Mouse (Mus musculus) liver, embryonic 11.5 days (tissue): ENCODE measurements around the gene Gm42715. TPM values are rescaled to one million over a fixed set of nuclear protein-coding genes. Genes with fewer than 3 reads are reported as not detected.

Source experiments
- ATAC-seq: fragments of 200-750 bp; cut with Nextera tagmentation; replicated peaks from 2 replicates; pipeline ENCODE4 v1.8.0; 2017; ENCODE audit warnings: moderate number of reproducible peaks, mild to moderate bottlenecking, moderate TSS enrichment, moderate library complexity; ENCODE audit not compliant: low FRiP score
- DNase-seq: peaks from one replicate; pipeline ENCODE4 v3.0.0-alpha.2; 2017; ENCODE audit warnings: low spot score
- H3K27ac ChIP-seq: fragments of 300-500 bp; sonication (generic); 2 replicates; pipeline ENCODE4 v1.5.1; 2014; ENCODE audit warnings: mild to moderate bottlenecking, low read depth, low read length, control low read depth
- H3K27me3 ChIP-seq: fragments of 300-500 bp; sonication (generic); replicated peaks from 2 replicates; pipeline ENCODE4 v1.6.1; 2014; ENCODE audit warnings: low read length, mixed read lengths; ENCODE audit not compliant: control insufficient read depth, insufficient read depth
- H3K36me3 ChIP-seq: fragments of 300-500 bp; sonication (generic); 2 replicates; pipeline ENCODE4 v1.6.1; 2014; ENCODE audit warnings: mild to moderate bottlenecking, low read length, moderate library complexity, mixed read lengths; ENCODE audit not compliant: control insufficient read depth, insufficient read depth
- H3K4me1 ChIP-seq: fragments of 300-500 bp; sonication (generic); replicated peaks from 2 replicates; pipeline ENCODE4 v1.6.1; 2014; ENCODE audit warnings: low read length, mixed read lengths; ENCODE audit not compliant: control insufficient read depth, insufficient read depth
- H3K4me2 ChIP-seq: fragments of 300-500 bp; sonication (generic); 2 replicates; pipeline ENCODE4 v1.6.1; 2014; ENCODE audit warnings: mild to moderate bottlenecking, control low read depth, moderate library complexity
- H3K4me3 ChIP-seq: fragments of 300-500 bp; sonication (generic); 2 replicates; pipeline ENCODE4 v1.5.1; 2014; ENCODE audit warnings: low read depth, low read length, control low read depth
- H3K9ac ChIP-seq: fragments of 300-500 bp; sonication (generic); 2 replicates; pipeline ENCODE4 v1.6.1; 2014; ENCODE audit warnings: low read depth, low read length, control low read depth
- H3K9me3 ChIP-seq: fragments of 300-500 bp; sonication (generic); 2 replicates; pipeline ENCODE4 v1.6.1; 2016; ENCODE audit warnings: low read length, inconsistent platforms, mixed read lengths; ENCODE audit not compliant: control insufficient read depth
- WGBS: fragments of 180-500 bp; shearing (Covaris S2); extraction: QIAGEN DNeasy Blood & Tissue Kit; methylation state at CpG from one replicate; pipeline ENCODE4 v1.1.7; 2014; 5-methylcytosine and 5-hydroxymethylcytosine counted together
- microRNA-seq: library from miRNA; unstranded; fragments of <30 nt; microRNA quantifications from one replicate; pipeline ENCODE4, GENCODE M21; 2017; ENCODE audit warnings: borderline number of aligned reads
- polyA plus RNA-seq: library from polyadenylated mRNA; unstranded; fragments of >200 nt; fragmentation: Nextera tagmentation; extraction: Ambion mirVana; gene quantifications from 2 replicates; pipeline ENCODE4 v1.2.1, GENCODE M21; 2014

Gene Gm42715
- polyA plus RNA-seq, 1 experiment from 2014 or later = 16.1 TPM

GRCm38 (mm10) chr7:127614511-127614890, 95.1 kb downstream of the Gm42715 start:
- no peaks in the 10 kb centered on the region; the same call in 1 of the 2 replicates for H3K9me3 ChIP-seq
- peak overlapping the region; percentile 97 for H3K9ac ChIP-seq
- peak overlapping the region; percentile 66 for H3K4me2 ChIP-seq
- H3K4me1 ChIP-seq = peaks cover 9% of the 10 kb centered on the region; the same call in 1 of the 2 replicates
- ATAC-seq = peak; percentile 69
- H3K27me3 ChIP-seq = no peaks in the 10 kb centered on the region
- WGBS = 1% methylated on average over 42 of the region's 44 CpGs
- H3K4me3 ChIP-seq = peak overlapping the region; percentile 98
- peak; percentile 72 for DNase-seq
- peaks cover 32% of the 10 kb centered on the region for H3K36me3 ChIP-seq
- H3K27ac ChIP-seq = peak overlapping the region; percentile 74

GRCm38 (mm10) chr7:127614891-127615843, 95.8 kb downstream of the Gm42715 start, which contains the start of gene Zfp629:
Gene Zfp629 (minus strand): TSS chr7:127615797.
- DNase-seq = peak; percentile 80
- WGBS = 1% methylated on average over 47 of the region's 50 CpGs

GRCm38 (mm10) chr7:127616336-127616735, 97.0 kb downstream of the Gm42715 start:
- peaks cover 9% of the 10 kb centered on the region; the same call in 1 of the 2 replicates for H3K4me1 ChIP-seq
- no peak overlapping the region for H3K9ac ChIP-seq
- no peak for DNase-seq
- 74% methylated on average over 1 of the region's 1 CpGs for WGBS
- no peak overlapping the region for H3K27ac ChIP-seq
- H3K9me3 ChIP-seq = no peaks in the 10 kb centered on the region; the same call in 1 of the 2 replicates
- H3K4me2 ChIP-seq = no peak overlapping the region
- H3K36me3 ChIP-seq = peaks cover 16% of the 10 kb centered on the region
- no peak for ATAC-seq
- H3K4me3 ChIP-seq = no peak overlapping the region
- no peaks in the 10 kb centered on the region for H3K27me3 ChIP-seq

More at GRCm38 (mm10) chr7:127614891-127615843, 95.8 kb downstream of the Gm42715 start, which contains the start of gene Zfp629:
- H3K9ac ChIP-seq = peak within 1 kb of the TSS; percentile 97
- H3K27ac ChIP-seq = peak within 1 kb of the TSS; percentile 74
- H3K4me1 ChIP-seq = peaks cover 9% of the 10 kb centered on the region; the same call in 1 of the 2 replicates
- H3K4me2 ChIP-seq = peak within 1 kb of the TSS; percentile 66
- peak within 1 kb of the TSS; percentile 98 for H3K4me3 ChIP-seq
- H3K36me3 ChIP-seq = peaks cover 28% of the 10 kb centered on the region
- ATAC-seq = peak; percentile 77
- no peaks in the 10 kb centered on the region; the same call in 1 of the 2 replicates for H3K9me3 ChIP-seq
- no peaks in the 10 kb centered on the region for H3K27me3 ChIP-seq

Small RNA genes lying within 50 kb of the gene (microRNA-seq; reads per million reads assigned to microRNA genes)
- not detected for gene Gm47278
- gene Mir7060 = not detected

Other genes with a start within 250 kb of the Gm42715 start
- 178 and 203 TPM in 2 replicates for gene Sephs2, start 245.5 kb upstream of the Gm42715 start, polyA plus RNA-seq
- 6.2 and 6.5 TPM in 2 replicates for gene Itgal, start 223.3 kb upstream of the Gm42715 start, polyA plus RNA-seq
- 3.4 and 3.6 TPM in 2 replicates for gene Zfp768, start 174.0 kb upstream of the Gm42715 start, polyA plus RNA-seq
- gene Zfp747, start 143.5 kb upstream of the Gm42715 start, polyA plus RNA-seq = 4.9 and 5.8 TPM in 2 replicates
- 2.4 and 3.0 TPM in 2 replicates for gene 9130019O22Rik, start 132.4 kb upstream of the Gm42715 start, polyA plus RNA-seq
- 3.3 and 4.2 TPM in 2 replicates for gene E430018J23Rik, start 126.0 kb upstream of the Gm42715 start, polyA plus RNA-seq
- 4.6 and 4.8 TPM in 2 replicates for gene Zfp764, start 112.8 kb upstream of the Gm42715 start, polyA plus RNA-seq
- 18.7 and 19.5 TPM in 2 replicates for gene Zfp688, start 97.5 kb upstream of the Gm42715 start, polyA plus RNA-seq
- 4.5 and 5.3 TPM in 2 replicates for gene Zfp689, start 70.4 kb upstream of the Gm42715 start, polyA plus RNA-seq
- 39.0 and 40.6 TPM in 2 replicates for gene Prr14, start 60.0 kb upstream of the Gm42715 start, polyA plus RNA-seq
- 8.9 and 12.4 TPM in 2 replicates for gene Fbrs, start 40.4 kb upstream of the Gm42715 start, polyA plus RNA-seq
- gene Srcap, start 7.6 kb upstream of the Gm42715 start, polyA plus RNA-seq = 40.3 and 45.5 TPM in 2 replicates
- gene Tmem265, start 41.8 kb downstream of the Gm42715 start, polyA plus RNA-seq = 6.9 and 11.1 TPM in 2 replicates
- gene Phkg2, start 53.8 kb downstream of the Gm42715 start, polyA plus RNA-seq = 41.6 and 41.7 TPM in 2 replicates
- 5.4 and 6.2 TPM in 2 replicates for gene Ccdc189, start 69.0 kb downstream of the Gm42715 start, polyA plus RNA-seq
- 44.1 and 49.0 TPM in 2 replicates for gene Rnf40, start 69.2 kb downstream of the Gm42715 start, polyA plus RNA-seq
- 8.3 and 9.8 TPM in 2 replicates for gene Zfp629, start 96.2 kb downstream of the Gm42715 start, polyA plus RNA-seq
- 46.8 and 50.7 TPM in 2 replicates for gene Bcl7c, start 189.3 kb downstream of the Gm42715 start, polyA plus RNA-seq
- 5.5 and 5.8 TPM in 2 replicates for gene Ctf1, start 193.2 kb downstream of the Gm42715 start, polyA plus RNA-seq
- 0.25 and 0.40 TPM in 2 replicates for gene Ctf2, start 212.6 kb downstream of the Gm42715 start, polyA plus RNA-seq
- 3.1 and 3.7 TPM in 2 replicates for gene Fbxl19, start 225.0 kb downstream of the Gm42715 start, polyA plus RNA-seq